Mouse (Mus musculus) adrenal gland, postnatal 14 days (tissue): ENCODE results near the gene E130309D02Rik. TPM values are rescaled to one million over a fixed set of nuclear protein-coding genes. Genes with fewer than 3 reads are reported as not detected.

Source experiments
- DNase-seq: peaks from one replicate; pipeline ENCODE4 v3.0.0; 2021; ENCODE audit warnings: mixed read lengths
- long read RNA-seq, 2 experiments: library from polyadenylated mRNA; stranded (forward); transcript quantifications; one replicate each; pipeline ENCODE4 v2.0.0; 2021
- total RNA-seq: library from RNA; stranded (reverse); gene quantifications from 2 replicates; pipeline ENCODE4 v1.2.3, GENCODE M21; 2021

Gene E130309D02Rik
- total RNA-seq = 24.5 and 26.4 TPM in 2 replicates
- long read RNA-seq, experiment 1, transcript E130309D02Rik-201 (6 exons, 2,208 nt) = major isoform, 31 of 44 reads
- long read RNA-seq, experiment 1, partial matches to known transcripts = 1 of 44 reads
- long read RNA-seq, experiment 1, other reads (novel, unspliced or antisense) = 12 of 44 reads
- long read RNA-seq, experiment 2, transcript E130309D02Rik-201 (6 exons, 2,208 nt) = major isoform, 16 of 26 reads
- long read RNA-seq, experiment 2, partial matches to known transcripts = 0 of 26 reads
- long read RNA-seq, experiment 2, other reads (novel, unspliced or antisense) = 10 of 26 reads

DNA sequence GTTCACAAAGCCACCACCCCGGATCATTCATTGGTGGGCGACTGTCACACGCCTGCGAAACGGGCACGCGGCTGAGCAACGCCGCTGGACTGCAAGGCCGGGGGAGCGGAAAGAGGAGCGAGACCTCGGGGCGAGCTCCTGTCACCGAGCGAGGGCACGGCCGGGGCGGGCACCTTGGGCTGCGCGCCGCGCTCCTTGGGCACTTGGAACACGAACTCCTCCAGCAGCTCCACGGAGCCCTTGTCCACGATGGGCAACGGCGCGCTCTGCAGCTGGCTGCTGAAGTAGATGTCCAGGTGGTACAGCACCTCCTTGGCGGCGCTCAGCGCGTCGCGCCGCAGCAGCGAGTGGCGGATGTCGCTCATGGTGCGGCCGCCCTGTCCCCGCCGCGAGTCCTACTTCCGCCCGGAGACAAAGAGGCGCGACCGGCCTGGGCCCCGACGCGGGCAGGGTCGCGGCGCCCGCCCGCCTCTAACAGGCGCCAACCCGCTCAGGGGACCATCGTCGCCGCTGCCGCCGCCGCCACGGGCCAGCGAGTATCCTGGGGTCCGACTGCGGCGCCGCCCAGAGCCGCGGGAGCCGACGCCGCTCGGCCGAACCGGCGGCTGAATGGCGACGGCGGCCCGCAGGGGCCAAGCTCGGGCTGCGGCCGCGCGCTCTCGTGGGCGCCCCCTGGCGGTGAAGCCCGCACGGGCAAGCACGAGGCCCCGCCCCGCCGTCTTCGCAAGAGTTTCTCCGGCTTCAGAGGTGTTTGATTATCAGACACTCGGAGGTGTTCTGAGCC lies at the start of gene E130309D02Rik:
TSS of gene E130309D02Rik (minus strand) at position 631 of the 784 bp plus-strand sequence.
- peak; percentile 95 for DNase-seq

DNA sequence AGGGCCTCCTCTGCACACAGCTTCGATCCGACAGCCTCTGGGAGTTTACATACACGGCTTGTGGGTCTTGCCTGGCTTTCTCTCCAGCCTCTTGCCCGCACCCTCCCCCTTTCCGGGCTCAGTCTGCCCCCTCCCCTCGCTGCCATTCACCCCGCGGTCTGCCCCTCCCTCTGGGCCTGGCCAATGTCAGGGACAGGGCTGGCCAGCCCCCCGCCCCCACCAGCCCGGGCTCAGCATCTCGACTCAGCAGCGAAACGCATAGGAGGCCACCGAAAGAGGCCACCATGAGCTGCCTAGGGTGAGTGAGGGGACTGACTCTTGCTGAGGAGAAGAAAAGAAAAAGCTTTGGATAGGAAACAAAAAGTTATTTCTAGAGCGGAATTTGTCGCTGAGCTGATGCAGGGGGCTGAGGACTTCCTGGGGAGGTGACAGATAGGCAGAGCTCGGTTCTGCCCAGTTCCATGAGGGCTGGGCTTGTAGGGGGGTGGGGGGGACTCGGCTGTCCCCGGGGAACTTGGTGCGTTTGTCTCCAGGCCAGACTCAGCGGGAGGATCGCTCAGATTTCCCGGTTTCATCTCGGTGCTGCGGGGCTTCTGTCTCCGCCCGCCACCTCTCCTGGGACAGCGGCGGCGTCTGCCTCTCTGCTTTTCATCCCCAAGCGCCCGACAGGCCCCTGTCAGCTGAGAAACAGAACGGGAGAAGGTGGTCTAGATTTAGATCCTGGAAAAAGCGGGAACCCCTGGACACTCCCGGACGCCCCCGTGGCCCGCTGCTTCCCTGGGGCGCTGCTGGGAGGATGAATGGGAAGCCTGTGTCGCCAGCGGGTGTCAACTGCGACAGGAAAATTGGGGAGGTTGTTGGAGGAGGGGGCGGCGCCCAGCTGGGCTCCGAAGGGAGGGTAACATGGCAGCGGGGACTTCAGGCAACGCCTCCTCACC lies 48.8 kb upstream of the E130309D02Rik start:
- peak; percentile 64 for DNase-seq

DNA sequence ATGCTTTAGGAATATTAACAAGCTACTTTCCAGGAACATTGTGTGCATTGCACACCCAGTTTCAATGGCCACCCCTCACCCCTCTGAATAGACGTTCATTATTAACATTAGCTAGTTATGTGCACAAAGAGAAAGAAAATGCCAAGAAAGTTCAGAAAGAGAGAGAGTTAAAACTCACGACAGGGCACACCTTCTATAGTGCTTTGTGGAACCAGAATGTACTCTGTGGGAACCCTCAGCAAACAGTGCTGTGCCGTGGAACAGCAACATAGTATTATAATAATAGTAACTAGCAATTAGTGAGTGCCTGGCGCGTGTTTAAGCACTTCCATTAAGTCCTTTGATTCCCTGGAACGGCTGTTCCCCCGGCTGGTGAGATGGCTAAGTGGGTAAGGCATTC lies 46.3 kb upstream of the E130309D02Rik start:
- DNase-seq = no peak

GRCm38 (mm10) chr5:143360000-143360399 lies 44.8 kb upstream of the E130309D02Rik start:
- DNase-seq = peak; percentile 34

GRCm38 (mm10) chr5:143359263-143359662 lies 44.1 kb upstream of the E130309D02Rik start:
- no peak for DNase-seq

DNA sequence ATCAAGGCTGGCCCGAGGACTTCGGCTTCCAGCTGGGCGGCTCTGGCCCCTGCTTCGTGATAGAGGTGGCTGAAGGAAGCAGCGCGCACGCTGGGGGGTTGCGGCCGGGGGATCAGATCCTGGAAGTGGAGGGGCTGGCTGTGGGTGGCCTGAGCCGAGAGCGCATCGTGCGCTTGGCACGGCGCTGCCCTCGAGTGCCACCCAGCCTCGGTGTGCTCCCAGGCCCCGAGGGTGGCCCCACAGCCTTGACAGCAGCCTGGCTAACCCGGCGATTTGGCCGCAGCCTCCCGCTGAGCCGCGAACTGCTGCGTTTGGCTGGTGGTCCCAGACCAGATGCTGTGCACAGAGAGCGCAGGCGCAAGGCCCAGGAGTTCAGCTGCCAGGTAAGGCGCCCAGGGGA lies 42.4 kb upstream of the E130309D02Rik start:
- DNase-seq = peak; percentile 28

GRCm38 (mm10) chr5:143356686-143357388 lies 41.7 kb upstream of the E130309D02Rik start, which contains the start of gene Grid2ip:
Grid2ip (plus strand) TSS chr5:143357338.
- DNase-seq = peak; percentile 41

- no peak for DNase-seq
Measured at GRCm38 (mm10) chr5:143356017-143356416, 40.9 kb upstream of the E130309D02Rik start.

DNA sequence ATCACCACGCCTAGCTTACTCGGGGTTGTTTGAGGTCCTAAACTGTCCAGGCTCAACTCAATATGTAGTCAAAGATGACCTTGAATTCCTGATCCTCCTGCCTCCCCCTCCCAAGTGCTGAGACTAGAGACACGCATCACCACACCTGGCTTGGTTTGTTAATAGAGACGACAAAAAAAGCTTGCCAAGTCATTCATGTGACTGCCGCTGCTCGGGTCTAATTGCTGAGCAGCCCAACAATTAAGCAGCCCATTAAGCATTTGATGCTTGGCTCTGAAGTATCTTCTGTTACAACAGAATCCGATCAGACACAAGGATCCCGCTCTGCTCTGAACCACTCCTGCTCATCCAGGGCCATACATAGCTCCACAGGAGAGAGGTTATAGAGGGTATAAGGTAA lies 31.2 kb upstream of the E130309D02Rik start:
- DNase-seq = no peak

DNA sequence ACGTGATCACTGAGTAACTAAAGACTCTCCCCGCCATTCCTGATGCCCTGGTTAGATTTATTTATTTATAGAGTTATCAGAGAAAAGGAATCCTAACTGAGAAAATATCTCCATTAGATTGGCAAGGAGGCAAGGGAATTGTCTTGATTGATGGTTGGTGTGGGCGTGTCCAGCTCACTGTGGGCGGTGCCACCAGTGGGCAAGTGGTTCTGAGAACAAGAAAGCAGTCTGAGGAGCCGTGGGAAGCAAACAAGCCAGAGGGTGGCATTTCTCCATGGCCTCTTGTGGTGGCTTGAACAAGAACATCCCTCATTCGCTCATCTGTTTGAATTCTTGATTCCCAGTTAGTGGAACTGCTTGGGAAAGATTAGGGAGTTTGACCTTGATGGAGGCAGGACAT lies 24.4 kb upstream of the E130309D02Rik start:
- DNase-seq = no peak

DNA sequence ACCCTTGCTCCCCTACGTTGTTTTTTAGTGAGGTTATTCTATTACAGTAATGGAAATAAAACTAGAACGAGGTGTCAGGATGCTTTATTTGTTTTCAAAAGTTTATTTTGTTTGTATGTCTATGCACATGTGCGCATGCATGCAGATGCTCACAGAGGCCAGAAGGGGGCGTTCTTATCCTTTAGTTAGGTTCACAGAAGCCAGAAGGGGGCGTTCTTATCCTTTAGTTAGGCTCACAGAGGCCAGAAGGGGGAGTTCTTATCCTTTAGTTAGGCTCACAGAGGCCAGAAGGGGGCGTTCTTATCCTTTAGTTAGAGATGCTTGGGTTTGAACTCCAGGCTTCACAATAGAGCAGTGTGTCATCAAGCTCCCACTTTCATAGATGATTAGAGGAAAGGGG lies 21.4 kb upstream of the E130309D02Rik start:
- DNase-seq = peak; percentile 26

- DNase-seq = peak; percentile 28
Measured at GRCm38 (mm10) chr5:143335089-143335460, 19.9 kb upstream of the E130309D02Rik start.

DNA sequence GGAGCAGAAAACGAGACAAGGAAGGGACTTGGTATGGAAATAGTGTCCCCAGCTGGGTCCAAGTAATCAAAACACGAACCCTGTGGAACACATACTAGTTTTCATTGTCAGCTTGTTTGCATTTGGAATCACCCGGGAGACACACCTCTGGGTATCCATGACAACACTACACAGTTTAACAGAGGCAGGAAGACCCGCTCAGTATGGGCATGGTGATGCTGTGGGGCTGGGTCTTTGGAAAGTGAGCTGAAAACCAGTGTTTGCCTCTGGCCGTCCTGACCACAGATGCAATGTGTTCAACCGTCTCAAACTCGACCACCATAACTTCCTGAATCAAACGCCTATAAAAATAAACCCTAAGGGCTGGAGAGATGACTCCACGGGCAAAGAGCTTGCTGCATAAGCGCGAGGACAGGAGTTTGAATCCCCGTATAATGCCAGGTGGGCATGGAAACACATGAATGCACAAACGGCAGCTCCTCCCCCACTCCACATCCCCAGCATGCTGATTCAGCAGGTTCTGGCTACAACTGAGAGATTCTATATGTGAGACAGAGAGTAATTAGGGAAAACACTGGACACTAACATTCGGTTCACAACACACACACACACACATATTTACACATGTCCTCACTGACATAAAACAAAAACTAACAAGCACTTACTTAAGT lies 19.4 kb upstream of the E130309D02Rik start:
- no peak for DNase-seq

DNA sequence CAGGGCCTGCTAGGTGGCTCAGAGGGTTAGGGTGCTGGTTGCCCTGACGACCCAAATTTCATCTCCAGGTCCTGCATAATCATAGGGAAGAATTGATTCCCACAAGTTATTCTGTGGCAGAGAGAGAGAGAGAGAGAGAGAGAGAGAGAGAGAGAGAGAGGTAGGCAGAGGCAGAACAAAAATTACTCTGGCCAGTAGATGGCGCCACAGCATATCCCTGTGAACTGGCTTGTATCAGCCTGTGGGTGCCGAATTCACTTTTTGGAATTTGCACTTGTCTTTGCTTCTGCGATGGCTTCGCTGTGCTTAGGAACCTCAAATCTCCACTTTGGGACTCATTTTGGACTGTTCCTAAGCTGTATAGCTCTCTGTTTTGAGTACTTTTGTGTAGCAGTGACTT lies 18.7 kb upstream of the E130309D02Rik start:
- DNase-seq = peak; percentile 88

DNA sequence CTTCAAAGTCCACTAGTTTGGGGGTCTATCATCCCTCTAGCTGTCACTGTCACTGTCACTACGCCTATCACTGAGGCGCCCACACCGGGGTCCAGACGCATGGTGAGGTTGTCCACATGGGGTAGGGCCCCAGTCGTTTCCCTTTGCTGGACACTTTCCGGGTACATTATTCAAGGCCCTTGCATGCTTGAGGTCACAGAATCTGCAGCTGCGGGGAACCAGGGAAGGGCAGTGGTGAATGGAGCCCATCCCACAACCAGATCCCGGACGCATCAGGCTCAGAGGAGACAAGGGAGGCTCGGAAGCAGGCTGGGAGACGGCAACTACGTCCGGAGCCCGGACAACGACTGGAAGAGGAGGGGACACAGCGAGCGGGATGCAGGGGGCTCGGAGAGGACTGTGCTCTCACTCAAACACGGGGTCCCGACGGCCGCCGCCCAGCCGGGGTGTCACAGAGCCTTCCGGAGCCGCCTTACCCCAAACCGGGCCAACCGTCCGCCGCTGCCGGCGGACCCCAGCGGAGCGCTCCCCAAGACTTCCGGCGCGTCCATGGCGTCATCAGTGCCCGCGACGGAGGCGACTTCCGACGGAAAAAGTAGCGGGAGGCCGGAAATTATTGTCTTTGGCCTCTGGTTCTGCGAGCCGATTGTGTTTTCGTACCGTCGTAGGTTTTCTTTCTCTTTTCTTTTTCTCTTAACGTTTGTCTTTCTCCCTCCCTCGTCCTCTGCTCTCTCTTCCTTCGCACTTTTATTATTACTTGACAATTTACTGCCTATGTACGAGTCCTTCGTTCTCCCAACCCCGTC lies 13.7 kb upstream of the E130309D02Rik start, which contains the start of gene Zdhhc4:
TSS of gene Zdhhc4 (minus strand) at position 567 of the 806 bp plus-strand sequence.
- DNase-seq = peak; percentile 97

GRCm38 (mm10) chr5:143317288-143317610 lies 2.1 kb upstream of the E130309D02Rik start:
- peak; percentile 74 for DNase-seq

DNA sequence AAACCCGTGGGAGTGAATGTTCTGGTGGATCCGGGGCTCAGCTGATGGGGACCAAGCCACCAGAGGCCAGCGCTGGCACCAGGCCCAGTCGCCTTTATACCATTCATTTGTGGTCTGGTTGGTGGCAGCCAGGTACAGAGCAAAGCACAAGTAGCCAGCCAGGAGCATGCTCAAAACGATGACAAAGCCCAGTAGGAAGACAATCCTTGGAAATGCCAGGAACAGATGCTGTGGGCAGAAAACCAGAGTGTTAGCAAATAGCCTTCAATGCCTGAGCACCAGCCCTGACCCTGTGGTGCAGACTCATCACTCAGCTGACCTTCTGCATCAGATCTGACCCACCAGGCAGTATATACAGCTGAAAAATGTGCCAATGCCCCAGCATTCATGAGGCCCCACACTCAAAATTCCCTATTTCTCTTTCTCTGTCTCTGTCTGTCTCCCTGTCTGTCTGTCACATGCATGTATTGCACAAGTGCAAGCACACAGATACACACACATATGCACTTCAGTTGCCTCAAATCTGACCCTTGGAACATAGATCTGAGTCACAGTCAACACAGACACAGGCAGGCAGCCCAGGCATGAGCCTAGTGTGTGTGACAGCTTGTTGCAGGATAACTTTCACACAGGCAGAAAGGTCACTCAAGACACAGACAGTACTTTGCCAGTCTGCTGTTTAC lies 1.6 kb upstream of the E130309D02Rik start:
- peak; percentile 68 for DNase-seq

- DNase-seq = no peak
Measured at GRCm38 (mm10) chr5:143315514-143315888, 341 bp upstream of the E130309D02Rik start.

GRCm38 (mm10) chr5:143314183-143314729 lies 904 bp downstream of the E130309D02Rik start:
- DNase-seq = no peak
